Mouse (Mus musculus): ENCODE measurements around the gene Gdpd3. TPM values are rescaled to one million over a fixed set of nuclear protein-coding genes. Genes with fewer than 3 reads are reported as not detected.
"Not testable (repeated sequence)": the region's sequence is repeated elsewhere in the genome, so short reads cannot be mapped to it uniquely, and the experiment has no call there.

Gene Gdpd3
- 0.87 and 1.8 TPM in 2 replicates for polyA plus RNA-seq (2016; fragmentation: Nextera tagmentation; extraction: Ambion mirVana)

DNA sequence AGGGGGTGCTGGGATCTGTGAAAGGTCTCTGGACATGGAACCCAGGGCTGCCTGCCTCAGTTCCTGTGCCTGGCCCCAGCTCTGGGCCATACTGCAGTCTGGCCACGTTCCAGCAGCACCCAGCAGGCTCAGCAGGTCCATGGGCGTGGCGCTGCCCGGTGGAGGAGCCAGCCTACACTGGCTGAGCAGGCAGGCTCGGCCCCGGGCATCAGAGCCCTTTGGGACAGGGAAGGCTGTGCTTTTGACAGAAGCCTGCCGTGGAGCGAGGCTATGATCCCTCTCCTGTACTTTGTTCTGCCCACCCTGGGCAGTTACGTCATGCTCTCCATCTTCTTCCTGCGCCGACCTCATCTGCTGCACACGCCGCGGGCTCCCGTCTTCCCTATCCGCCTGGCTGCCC is at the start of gene Gdpd3:
Gene Gdpd3, plus strand, starts transcription at position 134 of the 400 bp plus-strand sequence.
- WGBS, result 90% methylated on average over 16 of the region's 16 CpGs
- no peak within 1 kb of the TSS for H3K9ac ChIP-seq
- H3K36me3 ChIP-seq, result peaks cover 88% of the 10 kb centered on the region
- no peak for ATAC-seq (ENCODE audit: insufficient number of reproducible peaks, low FRiP score)
- no peaks in the 10 kb centered on the region for H3K9me3 ChIP-seq (replicated peaks)
- no peaks in the 10 kb centered on the region for H3K27me3 ChIP-seq (replicated peaks)
- H3K4me2 ChIP-seq, result no peak within 1 kb of the TSS
- H3K27ac ChIP-seq (ENCODE audit: poor library complexity, severe bottlenecking), result no peak within 1 kb of the TSS
- no peak within 1 kb of the TSS for H3K4me3 ChIP-seq
- peaks cover 24% of the 10 kb centered on the region for H3K4me1 ChIP-seq (replicated peaks)

DNA sequence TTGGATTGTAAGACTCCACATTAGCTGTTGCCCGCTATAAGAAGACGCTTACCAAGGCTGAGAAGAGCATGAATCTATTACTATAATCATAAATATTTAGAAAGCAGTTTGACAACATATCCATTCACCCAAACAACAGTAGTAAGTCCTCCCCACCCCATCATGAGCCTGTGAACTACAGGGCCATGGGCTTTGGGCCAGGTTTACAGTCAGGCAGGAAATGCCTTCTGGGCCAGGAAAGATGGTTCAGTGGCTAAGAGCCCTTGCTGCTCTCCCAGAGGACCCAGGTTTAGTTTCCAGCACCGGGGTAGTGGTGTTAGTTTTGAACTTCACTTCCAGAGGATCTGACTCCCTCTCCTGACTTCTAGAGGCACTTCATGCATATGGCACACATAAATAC is 48.6 kb upstream of the Gdpd3 start:
- WGBS, result 87% methylated on average over 3 of the region's 3 CpGs
- Histone ChIP-seq H3K4me3 (no peak overlapping the region), H3K4me1 (replicated peaks) (no peaks in the 10 kb centered on the region), H3K9me3 (replicated peaks) (no peaks in the 10 kb centered on the region), H3K9ac (no peak overlapping the region), H3K36me3 (no peaks in the 10 kb centered on the region), H3K27me3 (replicated peaks) (no peaks in the 10 kb centered on the region), H3K4me2 (no peak overlapping the region), H3K27ac (ENCODE audit: poor library complexity, severe bottlenecking) (no peak overlapping the region)
- ATAC-seq (ENCODE audit: insufficient number of reproducible peaks, low FRiP score), result no peak

DNA sequence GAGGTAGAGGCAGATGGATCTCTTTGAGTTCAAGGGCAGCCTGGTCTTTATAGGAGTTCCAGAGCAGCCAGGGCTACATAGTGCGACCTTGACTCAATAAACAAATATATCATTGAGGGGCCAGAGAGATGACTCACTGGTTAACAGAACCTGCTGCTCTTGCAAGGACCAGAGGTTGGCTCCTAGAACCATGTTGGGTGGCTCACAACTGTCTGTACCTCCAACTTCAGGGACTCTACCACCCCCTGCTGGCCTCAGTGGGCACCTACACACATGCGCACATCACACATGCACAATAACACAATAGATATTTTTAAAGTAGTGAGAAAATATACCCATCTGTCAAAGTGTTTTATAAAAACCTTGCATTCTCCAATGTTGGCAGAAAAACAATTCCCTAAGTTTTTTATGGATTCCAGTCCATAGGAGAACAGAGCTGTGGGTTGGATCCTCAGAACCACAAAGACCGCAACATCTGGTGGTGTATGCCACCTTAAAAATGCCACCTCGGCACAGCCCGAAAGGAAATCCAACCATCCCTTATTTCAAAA is 47.3 kb upstream of the Gdpd3 start:
- no peak overlapping the region for H3K27ac ChIP-seq (ENCODE audit: poor library complexity, severe bottlenecking)
- no peaks in the 10 kb centered on the region for H3K36me3 ChIP-seq
- WGBS, result 90% methylated on average over 5 of the region's 5 CpGs
- ATAC-seq (ENCODE audit: insufficient number of reproducible peaks, low FRiP score), result no peak
- no peak overlapping the region for H3K9ac ChIP-seq
- H3K27me3 ChIP-seq (replicated peaks), result no peaks in the 10 kb centered on the region
- H3K9me3 ChIP-seq (replicated peaks), result 0 out of 2 replicates have a peak, but pooled peaks cover 6% of the 10 kb centered on the region
- no peak overlapping the region for H3K4me2 ChIP-seq
- H3K4me1 ChIP-seq (replicated peaks), result no peaks in the 10 kb centered on the region
- H3K4me3 ChIP-seq, result no peak overlapping the region

DNA sequence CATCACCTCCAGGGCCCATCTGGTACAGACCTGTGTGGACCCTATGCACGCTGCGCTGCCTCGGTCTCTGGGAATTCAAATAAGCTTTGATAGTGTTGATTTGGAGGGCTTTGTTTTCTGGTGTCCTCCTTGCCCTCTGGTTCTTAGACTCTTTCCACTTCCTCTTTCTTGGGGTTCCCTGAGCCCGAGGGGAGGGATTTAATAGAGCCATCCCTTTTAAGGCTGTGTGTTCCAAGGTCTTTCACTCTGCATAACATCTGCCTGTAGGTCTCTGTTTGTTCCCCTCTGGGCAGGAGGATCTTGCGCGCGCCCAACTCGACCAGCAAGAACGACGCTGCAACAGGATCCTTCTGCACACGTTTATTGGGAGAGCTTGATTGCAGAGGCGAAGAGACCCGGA is 44.5 kb upstream of the Gdpd3 start:
- H3K36me3 ChIP-seq, result no peaks in the 10 kb centered on the region
- 0 out of 2 replicates have a peak, but pooled peaks cover 6% of the 10 kb centered on the region for H3K9me3 ChIP-seq (replicated peaks)
- no peak overlapping the region for H3K4me2 ChIP-seq
- no peak for ATAC-seq (ENCODE audit: insufficient number of reproducible peaks, low FRiP score)
- H3K27me3 ChIP-seq (replicated peaks), result no peaks in the 10 kb centered on the region
- H3K27ac ChIP-seq (ENCODE audit: poor library complexity, severe bottlenecking), result no peak overlapping the region
- 88% methylated on average over 13 of the region's 13 CpGs for WGBS
- no peaks in the 10 kb centered on the region for H3K4me1 ChIP-seq (replicated peaks)
- no peak overlapping the region for H3K9ac ChIP-seq
- H3K4me3 ChIP-seq, result no peak overlapping the region

DNA sequence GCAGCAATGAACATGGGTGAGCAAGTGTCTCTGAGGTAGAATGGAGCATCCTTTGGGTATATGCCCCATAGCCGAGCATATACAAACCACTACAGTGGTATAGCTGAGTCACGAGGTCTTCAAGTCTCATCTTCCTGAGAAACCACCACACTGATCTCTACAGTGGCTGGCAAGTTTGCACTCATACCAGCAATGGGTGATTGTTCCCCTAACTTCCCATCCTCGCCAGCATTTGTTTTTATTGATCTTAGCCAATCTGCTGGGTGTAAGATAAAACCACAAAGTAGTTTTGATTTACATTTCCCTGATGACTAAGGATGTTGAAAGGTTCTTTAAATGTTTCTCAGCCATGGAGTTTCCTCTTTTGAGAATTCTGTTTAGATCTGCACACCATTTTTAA is 41.1 kb upstream of the Gdpd3 start:
- H3K4me1 ChIP-seq (replicated peaks), result no peaks in the 10 kb centered on the region
- H3K9ac ChIP-seq, result no peak overlapping the region
- 57% methylated on average over 3 of the region's 3 CpGs for WGBS
- H3K9me3 ChIP-seq (replicated peaks), result 0 out of 2 replicates have a peak, but pooled peaks cover 6% of the 10 kb centered on the region
- H3K27ac ChIP-seq (ENCODE audit: poor library complexity, severe bottlenecking), result no peak overlapping the region
- no peaks in the 10 kb centered on the region for H3K27me3 ChIP-seq (replicated peaks)
- no peaks in the 10 kb centered on the region for H3K36me3 ChIP-seq
- ATAC-seq (ENCODE audit: insufficient number of reproducible peaks, low FRiP score), result no peak
- H3K4me3 ChIP-seq, result no peak overlapping the region
- H3K4me2 ChIP-seq, result no peak overlapping the region

DNA sequence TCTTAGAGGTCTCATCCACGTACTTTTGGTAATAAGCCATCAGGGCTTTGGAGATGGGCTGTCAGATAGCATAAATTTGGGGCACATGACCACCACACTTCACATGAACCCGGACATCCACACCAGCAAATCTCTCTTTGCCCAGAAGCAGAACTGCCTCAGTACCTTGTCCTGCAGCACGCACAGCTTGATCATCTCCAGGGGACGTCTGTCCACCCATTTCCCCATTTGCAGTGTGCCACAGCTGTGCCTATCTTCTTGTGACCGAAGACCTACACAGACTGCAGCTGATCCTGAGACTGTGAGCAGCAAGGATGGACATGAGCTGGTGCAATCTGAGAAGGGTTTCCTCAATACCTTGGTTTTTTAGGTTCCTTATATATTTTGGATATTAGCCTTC is 40.5 kb upstream of the Gdpd3 start:
- Histone ChIP-seq H3K9ac (no peak overlapping the region), H3K36me3 (no peaks in the 10 kb centered on the region), H3K4me1 (replicated peaks) (no peaks in the 10 kb centered on the region), H3K4me2 (no peak overlapping the region), H3K27ac (ENCODE audit: poor library complexity, severe bottlenecking) (no peak overlapping the region), H3K4me3 (no peak overlapping the region), H3K9me3 (replicated peaks) (0 out of 2 replicates have a peak, but pooled peaks cover 6% of the 10 kb centered on the region), H3K27me3 (replicated peaks) (no peaks in the 10 kb centered on the region)
- ATAC-seq (ENCODE audit: insufficient number of reproducible peaks, low FRiP score), result no peak
- 74% methylated on average over 5 of the region's 5 CpGs for WGBS

DNA sequence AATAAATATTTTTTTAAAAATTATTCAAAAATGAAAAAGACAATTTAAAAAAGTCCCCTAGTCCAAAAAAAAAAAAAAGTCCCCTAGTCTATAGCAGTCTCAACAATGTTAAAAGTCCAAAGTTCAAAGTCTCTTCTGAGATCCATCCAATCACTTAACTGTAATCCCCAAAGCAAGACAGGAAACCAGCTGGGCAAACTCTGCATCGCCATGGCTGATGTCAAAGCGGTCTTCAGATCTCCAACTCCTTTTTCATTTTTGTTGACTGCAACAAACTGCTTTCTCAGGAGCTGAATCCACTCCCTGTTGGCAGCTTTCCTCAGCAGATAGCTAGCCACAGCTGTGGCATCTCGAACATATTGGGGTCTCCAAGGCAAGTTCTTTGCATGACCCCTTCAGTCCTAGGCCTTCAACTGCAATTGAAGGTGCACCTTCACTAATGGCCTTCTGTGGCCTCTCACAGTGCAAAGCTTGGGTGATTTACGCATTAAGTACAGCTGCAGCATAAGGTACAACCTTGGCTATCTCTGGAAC is 35.8 kb upstream of the Gdpd3 start:
- not testable (repeated sequence) for H3K27me3 ChIP-seq (replicated peaks); H3K36me3 ChIP-seq; ATAC-seq (ENCODE audit: insufficient number of reproducible peaks, low FRiP score); H3K9ac ChIP-seq; H3K4me2 ChIP-seq; H3K4me3 ChIP-seq; H3K4me1 ChIP-seq (replicated peaks); H3K27ac ChIP-seq (ENCODE audit: poor library complexity, severe bottlenecking); H3K9me3 ChIP-seq (replicated peaks)
- 71% methylated on average over 4 of the region's 4 CpGs for WGBS

DNA sequence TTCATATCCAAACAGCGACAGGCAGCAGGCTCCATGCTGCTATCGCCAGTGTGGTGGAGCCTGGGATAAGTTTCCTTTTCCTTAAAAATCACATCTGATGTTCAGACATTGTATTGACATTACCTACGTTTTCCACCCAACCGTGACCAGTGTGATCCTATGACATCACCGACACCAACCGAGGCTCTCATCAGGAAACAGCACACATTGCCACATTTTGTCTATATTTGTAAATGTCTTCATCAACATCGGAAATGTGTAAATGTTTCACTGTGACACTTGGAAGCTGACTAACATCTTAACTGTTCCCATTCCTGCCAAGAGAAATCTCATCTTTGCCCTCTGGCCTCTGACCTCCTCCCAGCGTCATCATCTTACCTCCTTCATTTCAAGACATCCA is 30.0 kb upstream of the Gdpd3 start:
- Histone ChIP-seq H3K9ac (no peak overlapping the region), H3K4me2 (no peak overlapping the region), H3K9me3 (replicated peaks) (no peaks in the 10 kb centered on the region), H3K27me3 (replicated peaks) (no peaks in the 10 kb centered on the region), H3K4me1 (replicated peaks) (no peaks in the 10 kb centered on the region), H3K4me3 (no peak overlapping the region), H3K36me3 (no peaks in the 10 kb centered on the region), H3K27ac (ENCODE audit: poor library complexity, severe bottlenecking) (no peak overlapping the region)
- no peak for ATAC-seq (ENCODE audit: insufficient number of reproducible peaks, low FRiP score)
- WGBS, result 77% methylated on average over 8 of the region's 8 CpGs

DNA sequence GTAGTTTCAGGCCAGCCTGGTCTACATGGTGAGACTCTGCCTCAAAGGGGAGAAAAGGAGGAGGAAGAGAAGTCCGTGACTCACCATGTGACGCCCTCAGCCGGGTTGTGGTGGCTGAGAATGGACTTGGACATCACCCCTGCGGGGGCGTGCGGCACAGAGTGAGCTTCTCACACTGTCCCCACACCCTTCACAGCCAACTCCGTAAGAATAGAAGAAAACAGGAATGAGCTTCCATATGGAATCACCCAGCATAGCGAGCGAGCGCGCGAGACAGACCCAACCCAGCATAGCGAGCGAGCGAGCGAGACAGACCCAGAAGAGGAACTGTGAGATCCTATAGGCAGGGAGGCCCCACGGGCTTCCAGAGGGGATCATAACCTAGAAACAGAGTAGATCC is 26.6 kb upstream of the Gdpd3 start:
- no peaks in the 10 kb centered on the region for H3K27me3 ChIP-seq (replicated peaks)
- H3K36me3 ChIP-seq, result no peaks in the 10 kb centered on the region
- ATAC-seq (ENCODE audit: insufficient number of reproducible peaks, low FRiP score), result no peak
- whole genome bisulfite sequencing, result 82% methylated on average over 17 of the region's 17 CpGs
- H3K4me1 ChIP-seq (replicated peaks), result no peaks in the 10 kb centered on the region
- H3K4me3 ChIP-seq, result no peak overlapping the region
- no peak overlapping the region for H3K9ac ChIP-seq
- no peak overlapping the region for H3K27ac ChIP-seq (ENCODE audit: poor library complexity, severe bottlenecking)
- no peaks in the 10 kb centered on the region for H3K9me3 ChIP-seq (replicated peaks)
- H3K4me2 ChIP-seq, result no peak overlapping the region

DNA sequence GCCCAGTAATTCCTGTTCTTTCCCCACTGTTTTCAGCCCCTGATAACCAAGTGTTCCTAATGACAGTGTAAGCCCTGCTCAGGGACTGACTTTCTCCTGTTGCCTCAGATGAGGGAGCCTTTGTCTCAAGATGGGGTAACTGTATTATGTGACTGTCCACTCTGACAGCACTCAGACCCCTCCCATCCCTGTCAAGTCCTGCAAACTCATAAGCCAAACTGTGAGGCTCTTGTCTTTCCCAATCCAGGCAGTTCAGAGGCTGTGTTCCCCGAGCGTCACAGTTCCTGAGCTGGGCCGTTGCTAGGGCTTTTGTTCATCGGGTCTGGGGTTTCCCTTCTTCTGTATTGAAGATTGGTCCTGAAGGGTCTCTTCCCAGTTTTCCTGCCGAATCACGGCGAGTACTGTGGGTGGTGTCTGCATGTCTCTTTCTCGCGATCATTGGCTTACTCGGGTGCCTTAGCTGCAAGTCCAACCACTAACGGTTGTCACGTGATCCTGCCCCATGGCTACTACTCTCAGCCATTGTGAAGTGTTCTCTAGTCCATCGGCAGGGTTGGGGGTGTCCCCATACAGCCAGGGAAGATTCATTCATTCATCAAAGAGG is 25.9 kb upstream of the Gdpd3 start:
- 76% methylated on average over 13 of the region's 13 CpGs for WGBS
- Histone ChIP-seq H3K4me3 (no peak overlapping the region), H3K27me3 (replicated peaks) (no peaks in the 10 kb centered on the region), H3K4me1 (replicated peaks) (no peaks in the 10 kb centered on the region), H3K27ac (ENCODE audit: poor library complexity, severe bottlenecking) (no peak overlapping the region), H3K9ac (no peak overlapping the region), H3K9me3 (replicated peaks) (no peaks in the 10 kb centered on the region), H3K4me2 (no peak overlapping the region), H3K36me3 (no peaks in the 10 kb centered on the region)
- no peak; the same call in 1 of the 2 replicates for ATAC-seq (ENCODE audit: insufficient number of reproducible peaks, low FRiP score)

DNA sequence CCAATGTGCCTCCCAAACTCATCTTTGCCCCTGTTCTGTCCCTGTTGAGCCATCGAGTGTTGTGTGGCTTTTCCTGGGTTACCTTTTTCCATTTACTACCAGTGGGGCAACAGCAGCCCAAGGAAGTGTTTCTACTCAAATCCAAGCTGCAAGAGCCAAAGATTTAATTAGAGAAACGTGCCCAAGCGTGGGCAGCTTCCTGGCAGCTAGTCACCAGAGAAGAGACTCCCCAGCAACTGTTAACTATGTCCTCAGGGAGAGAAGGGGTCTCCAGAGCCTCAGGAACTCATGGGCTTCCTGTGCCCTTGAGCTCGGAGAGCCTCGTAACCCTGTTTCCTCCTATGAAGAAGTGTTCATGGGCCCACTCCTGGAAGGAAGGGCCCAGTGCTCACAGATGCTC is 25.2 kb upstream of the Gdpd3 start:
- ATAC-seq (ENCODE audit: insufficient number of reproducible peaks, low FRiP score), result no peak
- no peaks in the 10 kb centered on the region for H3K9me3 ChIP-seq (replicated peaks)
- H3K9ac ChIP-seq, result no peak overlapping the region
- no peak overlapping the region for H3K4me2 ChIP-seq
- no peak overlapping the region for H3K4me3 ChIP-seq
- H3K4me1 ChIP-seq (replicated peaks), result no peaks in the 10 kb centered on the region
- H3K27me3 ChIP-seq (replicated peaks), result no peaks in the 10 kb centered on the region
- H3K27ac ChIP-seq (ENCODE audit: poor library complexity, severe bottlenecking), result no peak overlapping the region
- H3K36me3 ChIP-seq, result no peaks in the 10 kb centered on the region
- 76% methylated on average over 5 of the region's 5 CpGs for WGBS

DNA sequence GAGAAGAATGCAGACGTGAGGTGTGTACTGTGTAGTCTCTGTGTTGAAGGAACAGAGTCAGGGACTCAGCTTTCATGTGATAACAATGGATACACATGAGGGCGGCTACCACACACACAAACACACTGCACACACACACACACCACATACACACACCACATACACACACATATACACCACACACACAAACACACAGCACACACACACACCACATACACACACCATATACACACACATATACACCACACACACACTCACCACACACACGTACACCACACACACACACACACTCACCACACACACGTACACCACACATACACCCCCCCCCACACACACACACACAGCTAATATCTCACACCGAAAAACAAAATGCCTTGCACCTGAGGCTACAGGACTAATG is 24.7 kb upstream of the Gdpd3 start:
- ATAC-seq (ENCODE audit: insufficient number of reproducible peaks, low FRiP score), result no peak
- no peak overlapping the region for H3K27ac ChIP-seq (ENCODE audit: poor library complexity, severe bottlenecking)
- no peak overlapping the region for H3K9ac ChIP-seq
- 78% methylated on average over 5 of the region's 5 CpGs for WGBS
- H3K4me3 ChIP-seq, result no peak overlapping the region
- H3K9me3 ChIP-seq (replicated peaks), result no peaks in the 10 kb centered on the region
- no peak overlapping the region for H3K4me2 ChIP-seq
- H3K27me3 ChIP-seq (replicated peaks), result no peaks in the 10 kb centered on the region
- H3K4me1 ChIP-seq (replicated peaks), result no peaks in the 10 kb centered on the region
- no peaks in the 10 kb centered on the region for H3K36me3 ChIP-seq
